Mouse (Mus musculus) embryonic facial prominence, embryonic 13.5 days (tissue): ENCODE measurements around the gene Tspan15. TPM values are rescaled to one million over a fixed set of nuclear protein-coding genes. Genes with fewer than 3 reads are reported as not detected.

Experiments
- ATAC-seq: fragments of 200-750 bp; cut with Nextera tagmentation; 2 replicates; pipeline ENCODE4 v1.8.0; 2017; ENCODE audit warnings: low read depth; ENCODE audit not compliant: insufficient number of reproducible peaks, insufficient read depth, low FRiP score, low TSS enrichment
- H3K27ac ChIP-seq: fragments of 300-500 bp; sonication (generic); 2 replicates; pipeline ENCODE4 v1.5.1; 2015; ENCODE audit warnings: moderate library complexity, mild to moderate bottlenecking, inconsistent platforms
- H3K27me3 ChIP-seq: fragments of 300-500 bp; sonication (generic); 2 replicates; pipeline ENCODE4 v1.6.1; 2015; ENCODE audit warnings: mild to moderate bottlenecking, inconsistent platforms
- H3K36me3 ChIP-seq: fragments of 300-500 bp; sonication (generic); 2 replicates; pipeline ENCODE4 v1.6.1; 2015; ENCODE audit warnings: mild to moderate bottlenecking, inconsistent platforms
- H3K4me1 ChIP-seq: fragments of 300-500 bp; sonication (generic); 2 replicates; pipeline ENCODE4 v1.6.1; 2015; ENCODE audit warnings: inconsistent platforms
- H3K4me2 ChIP-seq: fragments of 300-500 bp; sonication (generic); 2 replicates; pipeline ENCODE4 v1.6.1; 2015; ENCODE audit warnings: moderate library complexity, mild to moderate bottlenecking, inconsistent platforms
- H3K4me3 ChIP-seq: fragments of 300-500 bp; sonication (generic); 2 replicates; pipeline ENCODE4 v1.5.1; 2015; ENCODE audit warnings: mild to moderate bottlenecking, inconsistent platforms
- H3K9ac ChIP-seq: fragments of 300-500 bp; sonication (generic); 2 replicates; pipeline ENCODE4 v1.6.1; 2015; ENCODE audit warnings: mild to moderate bottlenecking, inconsistent platforms
- H3K9me3 ChIP-seq: fragments of 300-500 bp; sonication (generic); 2 replicates; pipeline ENCODE4 v1.6.1; 2016; ENCODE audit warnings: inconsistent platforms
- WGBS: fragments of 180-500 bp; shearing (Covaris S2); methylation state at CpG from one replicate; pipeline ENCODE4 v1.1.7; 2015; ENCODE audit warnings: mixed read lengths; 5-methylcytosine and 5-hydroxymethylcytosine counted together
- polyA plus RNA-seq: library from polyadenylated mRNA; unstranded; fragments of >200 nt; fragmentation: Nextera tagmentation; extraction: Ambion mirVana; gene quantifications from 2 replicates; pipeline ENCODE4 v1.2.1, GENCODE M21; 2015

Gene Tspan15
- polyA plus RNA-seq, 1 experiment from 2014 or later = 11.3 TPM

DNA sequence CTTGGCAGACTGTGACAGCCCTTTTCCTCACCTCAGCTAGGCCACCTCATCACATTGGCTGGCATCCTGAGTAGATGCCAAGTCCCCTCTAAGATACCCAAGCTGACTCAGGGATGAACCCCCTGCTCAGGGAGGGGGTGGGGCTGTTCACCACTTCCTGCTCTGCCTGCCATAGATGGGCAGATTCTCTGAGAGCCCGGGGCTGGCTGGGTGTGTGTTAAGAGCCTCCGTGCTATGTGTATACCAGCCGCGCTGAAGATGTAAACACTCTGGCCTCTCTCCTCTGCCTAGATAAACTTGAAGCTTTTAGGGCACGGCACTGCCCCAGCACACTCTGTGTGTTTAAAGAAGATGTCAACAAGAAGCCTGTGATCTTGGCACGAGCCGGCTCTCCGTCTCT, 16.8 kb upstream of the Tspan15 start:
- no peak; the same call in 1 of the 2 replicates for ATAC-seq
- 52% methylated on average over 8 of the region's 8 CpGs for WGBS

DNA sequence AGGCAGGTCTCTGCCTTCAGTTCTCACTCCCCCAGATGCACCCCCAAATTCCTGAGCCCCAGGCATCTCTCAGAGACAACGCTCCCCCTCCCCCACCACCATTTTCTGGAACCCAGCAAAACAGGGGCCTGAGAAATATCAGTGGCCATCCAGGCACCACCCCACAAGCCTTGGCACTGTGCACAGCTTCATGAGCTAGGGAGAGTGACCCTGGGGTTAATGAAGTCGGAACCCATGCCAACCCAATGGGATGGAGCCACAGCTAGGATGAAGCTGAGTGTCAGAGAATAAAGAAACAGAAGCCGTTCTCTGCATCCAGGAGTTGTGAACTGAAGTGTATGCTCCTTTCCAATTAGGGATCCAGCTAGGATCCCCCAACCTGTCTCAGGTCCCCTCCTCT, 16.1 kb upstream of the Tspan15 start:
- ATAC-seq = no peak
- no peak overlapping the region for H3K9ac ChIP-seq
- no peaks in the 10 kb centered on the region for H3K27me3 ChIP-seq
- no peak overlapping the region for H3K4me3 ChIP-seq
- no peak overlapping the region for H3K27ac ChIP-seq
- WGBS = 61% methylated on average over 3 of the region's 3 CpGs
- no peaks in the 10 kb centered on the region for H3K36me3 ChIP-seq
- H3K9me3 ChIP-seq = no peaks in the 10 kb centered on the region
- peaks cover 14% of the 10 kb centered on the region; the same call in 1 of the 2 replicates for H3K4me1 ChIP-seq
- no peak overlapping the region for H3K4me2 ChIP-seq

More for the DNA sequence above, 16.8 kb upstream of the Tspan15 start:
- Histone ChIP-seq H3K9ac (no peak overlapping the region), H3K27ac (no peak overlapping the region), H3K4me3 (no peak overlapping the region), H3K4me2 (no peak overlapping the region), H3K36me3 (no peaks in the 10 kb centered on the region), H3K4me1 (peaks cover 14% of the 10 kb centered on the region; the same call in 1 of the 2 replicates), H3K9me3 (no peaks in the 10 kb centered on the region), H3K27me3 (no peaks in the 10 kb centered on the region)

DNA sequence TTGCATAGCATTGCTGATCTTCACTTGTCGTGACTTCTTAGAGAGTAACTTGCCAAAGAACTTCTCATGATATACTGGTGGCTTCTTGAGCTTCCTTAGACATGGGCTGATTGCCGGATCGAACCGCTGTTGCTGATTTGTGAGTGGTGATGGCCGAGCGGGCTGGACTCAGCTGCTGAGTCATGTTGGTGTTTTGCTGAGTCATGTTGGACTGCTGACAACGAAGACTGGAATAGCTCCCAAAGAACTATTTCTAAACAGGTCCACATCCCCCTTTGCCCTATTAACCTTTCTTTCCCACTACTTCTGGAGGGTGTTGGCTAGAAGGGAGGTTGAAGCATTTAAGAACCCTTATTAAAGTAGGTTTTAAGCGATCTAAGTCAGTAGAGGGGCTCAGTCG, 13.0 kb upstream of the Tspan15 start:
- WGBS = 89% methylated on average over 9 of the region's 9 CpGs
- Histone ChIP-seq H3K4me2 (no peak overlapping the region), H3K4me3 (no peak overlapping the region), H3K9me3 (no peaks in the 10 kb centered on the region), H3K36me3 (no peaks in the 10 kb centered on the region), H3K9ac (no peak overlapping the region), H3K27me3 (no peaks in the 10 kb centered on the region), H3K4me1 (peaks cover 14% of the 10 kb centered on the region; the same call in 1 of the 2 replicates), H3K27ac (no peak overlapping the region)
- ATAC-seq = no peak

DNA sequence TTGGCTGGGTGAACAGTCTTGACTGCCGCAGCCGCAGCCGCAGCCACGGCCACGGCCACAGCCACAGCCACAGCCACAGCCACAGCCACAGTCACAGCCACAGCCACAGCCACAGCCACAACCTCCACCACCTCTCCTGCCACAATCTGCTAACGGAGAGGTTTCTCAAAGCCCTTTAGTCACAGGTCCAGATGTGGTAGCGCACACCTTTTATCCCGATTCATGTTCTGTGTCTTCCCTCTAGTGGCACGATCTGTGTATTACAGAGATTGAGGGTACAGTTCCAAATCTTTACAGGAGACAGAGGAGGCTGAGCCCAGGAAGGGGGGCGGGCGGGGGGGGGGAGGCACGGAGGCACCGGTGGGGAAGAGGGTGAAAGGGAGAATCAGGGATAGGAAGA, 11.8 kb upstream of the Tspan15 start:
- Histone ChIP-seq H3K9me3 (no peaks in the 10 kb centered on the region), H3K9ac (no peak overlapping the region), H3K4me1 (peaks cover 10% of the 10 kb centered on the region; the same call in 1 of the 2 replicates), H3K4me2 (no peak overlapping the region), H3K4me3 (no peak overlapping the region), H3K27ac (no peak overlapping the region), H3K27me3 (no peaks in the 10 kb centered on the region), H3K36me3 (no peaks in the 10 kb centered on the region)
- no peak for ATAC-seq
- 41% methylated on average over 13 of the region's 13 CpGs for WGBS

DNA sequence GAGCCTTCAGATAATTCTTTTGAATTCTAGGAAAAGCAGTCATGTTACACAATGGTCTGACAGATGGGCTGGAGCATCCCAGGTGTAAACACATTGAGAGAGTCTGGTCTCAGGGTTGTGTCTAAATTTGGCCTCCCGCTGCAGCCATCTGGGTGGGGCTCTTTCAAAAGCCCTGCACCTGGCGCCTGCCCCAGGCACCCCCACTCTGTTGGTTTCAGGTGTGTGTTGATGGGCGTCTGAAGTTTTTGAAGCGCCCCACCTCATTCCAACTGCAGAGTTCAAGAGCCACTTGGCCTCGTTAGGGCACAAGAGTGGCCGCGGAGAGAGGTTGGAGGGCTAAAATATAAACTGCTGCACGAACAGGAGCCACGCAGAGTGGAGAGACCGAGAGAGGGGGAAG, 11.3 kb upstream of the Tspan15 start:
- 86% methylated on average over 10 of the region's 10 CpGs for WGBS
- peaks cover 6% of the 10 kb centered on the region; the same call in 1 of the 2 replicates for H3K4me1 ChIP-seq
- no peaks in the 10 kb centered on the region for H3K27me3 ChIP-seq
- H3K36me3 ChIP-seq = no peaks in the 10 kb centered on the region
- H3K4me3 ChIP-seq = no peak overlapping the region
- peak; percentile 15; the same call in 1 of the 2 replicates for ATAC-seq
- H3K4me2 ChIP-seq = no peak overlapping the region
- no peak overlapping the region for H3K9ac ChIP-seq
- no peaks in the 10 kb centered on the region for H3K9me3 ChIP-seq
- H3K27ac ChIP-seq = no peak overlapping the region

DNA sequence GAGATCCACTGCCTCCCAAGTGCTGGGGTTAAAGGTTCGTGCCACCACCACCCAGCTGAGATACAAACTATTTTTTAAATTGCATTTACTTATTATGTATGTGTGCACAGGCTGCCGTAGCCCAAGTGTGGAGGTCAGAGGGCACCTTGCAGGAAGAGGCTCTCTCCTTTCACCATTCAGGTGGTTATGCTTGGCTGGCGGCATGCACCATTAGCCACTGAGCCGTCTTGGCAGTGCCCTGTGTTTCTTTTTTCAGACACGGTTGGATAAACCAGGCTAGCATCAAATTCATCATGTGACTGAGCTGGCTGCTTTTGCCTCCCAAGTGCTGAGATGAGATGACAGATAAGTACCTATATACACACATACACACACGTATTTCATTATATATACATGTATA, 8.2 kb upstream of the Tspan15 start:
- no peak overlapping the region for H3K4me2 ChIP-seq

DNA sequence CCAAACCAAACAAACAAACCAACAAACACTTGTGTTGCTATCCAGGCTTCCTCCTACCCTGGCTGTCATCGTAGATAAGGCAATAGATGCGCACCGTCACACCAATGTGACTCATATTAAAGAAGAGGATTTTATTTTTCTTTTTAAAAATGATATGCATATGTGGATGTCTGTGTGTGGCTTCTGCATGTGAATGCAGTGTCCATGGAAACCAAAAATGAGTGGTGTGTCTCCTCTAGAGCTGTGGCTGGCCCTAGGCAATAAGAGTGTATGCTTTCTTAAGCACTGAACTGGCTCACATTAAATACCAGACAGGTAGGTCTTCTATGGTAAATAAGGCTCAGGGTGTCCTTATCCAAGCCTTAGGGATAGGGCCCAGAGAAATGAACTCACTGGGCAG, 7.6 kb upstream of the Tspan15 start:
- no peak for ATAC-seq
- H3K4me3 ChIP-seq = no peak overlapping the region
- WGBS = 86% methylated on average over 3 of the region's 3 CpGs
- no peaks in the 10 kb centered on the region for H3K4me1 ChIP-seq
- no peak overlapping the region for H3K4me2 ChIP-seq
- no peaks in the 10 kb centered on the region for H3K36me3 ChIP-seq
- H3K9ac ChIP-seq = no peak overlapping the region
- no peaks in the 10 kb centered on the region for H3K9me3 ChIP-seq
- no peaks in the 10 kb centered on the region for H3K27me3 ChIP-seq
- H3K27ac ChIP-seq = no peak overlapping the region

More for the DNA sequence above, 8.2 kb upstream of the Tspan15 start:
- Histone ChIP-seq H3K36me3 (no peaks in the 10 kb centered on the region), H3K9me3 (no peaks in the 10 kb centered on the region), H3K4me3 (no peak overlapping the region), H3K4me1 (no peaks in the 10 kb centered on the region), H3K9ac (no peak overlapping the region), H3K27ac (no peak overlapping the region), H3K27me3 (no peaks in the 10 kb centered on the region)
- ATAC-seq = no peak
- WGBS = 40% methylated on average over 6 of the region's 6 CpGs

DNA sequence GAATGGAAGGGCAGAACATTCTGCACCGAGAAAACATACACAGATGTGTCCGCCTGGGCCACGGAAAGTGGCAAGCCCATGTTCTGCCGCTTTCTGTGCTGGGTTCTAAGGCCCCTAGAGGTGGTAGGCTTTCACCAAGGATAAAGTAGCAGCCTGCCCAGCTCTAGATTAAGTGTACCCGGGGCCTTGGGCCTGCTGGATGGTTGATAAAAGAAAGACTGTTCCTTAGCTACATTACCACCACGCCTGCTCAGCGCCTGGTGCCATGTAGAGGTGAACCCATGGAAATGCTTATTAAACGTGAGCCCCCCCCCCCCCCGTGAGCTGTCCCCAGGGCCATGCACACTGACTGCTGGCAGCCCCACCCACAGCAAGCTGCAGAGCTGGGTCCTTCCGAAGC, 6.2 kb upstream of the Tspan15 start:
- WGBS = 75% methylated on average over 10 of the region's 10 CpGs
- Histone ChIP-seq H3K9me3 (no peaks in the 10 kb centered on the region), H3K9ac (no peak overlapping the region), H3K4me2 (no peak overlapping the region), H3K36me3 (no peaks in the 10 kb centered on the region), H3K4me1 (no peaks in the 10 kb centered on the region), H3K27me3 (no peaks in the 10 kb centered on the region), H3K27ac (no peak overlapping the region), H3K4me3 (no peak overlapping the region)
- no peak for ATAC-seq

DNA sequence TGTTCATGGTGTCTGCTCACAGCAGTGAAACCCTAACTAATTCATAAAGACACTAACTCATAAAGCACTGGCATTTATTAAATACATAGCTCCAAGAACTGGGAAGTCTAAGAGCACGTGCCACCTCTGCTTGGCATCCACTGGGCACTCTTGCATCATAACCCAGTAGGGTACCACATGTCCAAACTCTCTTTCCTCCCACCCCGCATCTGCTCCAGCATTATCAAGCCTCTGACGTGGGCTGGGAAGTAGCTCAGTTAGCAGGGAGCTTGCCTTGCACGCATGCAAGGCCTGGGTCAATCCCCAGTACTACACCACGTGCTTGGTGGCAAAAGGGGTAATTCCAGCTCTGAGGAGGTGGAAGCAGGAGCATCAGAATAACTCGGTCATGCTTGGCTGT, 5.1 kb upstream of the Tspan15 start:
- H3K4me1 ChIP-seq = 0 out of 2 replicates have a peak, but pooled peaks cover 3% of the 10 kb centered on the region
- no peak overlapping the region for H3K9ac ChIP-seq
- no peak overlapping the region for H3K4me2 ChIP-seq
- H3K36me3 ChIP-seq = no peaks in the 10 kb centered on the region
- H3K4me3 ChIP-seq = no peak overlapping the region
- no peaks in the 10 kb centered on the region for H3K9me3 ChIP-seq
- no peaks in the 10 kb centered on the region for H3K27me3 ChIP-seq
- H3K27ac ChIP-seq = no peak overlapping the region
- no peak for ATAC-seq
- 88% methylated on average over 6 of the region's 6 CpGs for WGBS

DNA sequence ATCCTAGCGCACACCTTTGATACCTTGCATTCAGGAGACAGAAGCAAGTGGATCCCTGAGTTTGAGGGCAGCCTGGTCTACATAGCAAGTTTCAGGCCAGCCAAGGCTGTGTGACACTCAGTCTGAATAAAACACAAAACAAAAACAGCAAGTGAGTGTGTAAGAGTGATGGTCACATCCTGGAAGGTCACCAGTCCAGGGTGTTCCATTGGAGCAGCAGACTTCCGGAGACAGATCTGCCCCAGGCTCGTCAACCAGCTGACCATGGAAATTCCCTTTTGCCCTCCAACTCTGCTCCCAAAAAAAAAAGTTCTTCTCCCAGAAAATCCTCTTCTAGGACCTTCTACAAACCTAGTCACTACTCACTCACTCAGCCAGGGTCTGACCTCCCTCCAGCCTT, 760 bp upstream of the Tspan15 start:
- no peak for ATAC-seq
- Histone ChIP-seq H3K36me3 (no peaks in the 10 kb centered on the region), H3K9me3 (no peaks in the 10 kb centered on the region), H3K27me3 (peaks cover 6% of the 10 kb centered on the region), H3K4me1 (peaks cover 12% of the 10 kb centered on the region), H3K9ac (no peak overlapping the region), H3K4me2 (peak overlapping the region; percentile 93), H3K27ac (no peak overlapping the region), H3K4me3 (peak overlapping the region; percentile 62; the same call in 1 of the 2 replicates)
- 61% methylated on average over 3 of the region's 3 CpGs for WGBS

DNA sequence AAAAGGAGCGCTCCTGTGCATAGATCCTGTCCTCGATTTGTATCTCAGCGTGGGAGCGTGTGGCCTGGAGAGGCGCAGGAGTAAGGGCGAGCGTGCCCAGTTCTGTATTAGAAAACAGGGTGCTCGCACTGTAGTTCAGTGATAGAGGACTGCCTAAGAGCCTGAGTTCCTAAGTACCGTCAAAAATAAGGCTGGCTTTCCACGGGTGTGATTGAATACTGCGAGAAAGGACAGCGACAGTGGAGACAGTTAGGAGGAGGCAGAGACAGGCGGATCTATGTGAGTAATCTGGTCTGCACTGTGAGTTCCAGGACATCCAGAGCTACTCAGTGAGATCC, 313 bp upstream of the Tspan15 start:
- Histone ChIP-seq H3K27me3 (peaks cover 6% of the 10 kb centered on the region), H3K36me3 (no peaks in the 10 kb centered on the region), H3K4me3 (peak overlapping the region; percentile 62), H3K27ac (0 out of 2 replicates have a peak overlapping the region, but pooled peaks have one; percentile 48), H3K9me3 (no peaks in the 10 kb centered on the region), H3K9ac (peak overlapping the region; percentile 72), H3K4me2 (peak overlapping the region; percentile 93), H3K4me1 (peaks cover 13% of the 10 kb centered on the region)
- no peak; the same call in 1 of the 2 replicates for ATAC-seq
- WGBS = 2% methylated on average over 13 of the region's 13 CpGs

DNA sequence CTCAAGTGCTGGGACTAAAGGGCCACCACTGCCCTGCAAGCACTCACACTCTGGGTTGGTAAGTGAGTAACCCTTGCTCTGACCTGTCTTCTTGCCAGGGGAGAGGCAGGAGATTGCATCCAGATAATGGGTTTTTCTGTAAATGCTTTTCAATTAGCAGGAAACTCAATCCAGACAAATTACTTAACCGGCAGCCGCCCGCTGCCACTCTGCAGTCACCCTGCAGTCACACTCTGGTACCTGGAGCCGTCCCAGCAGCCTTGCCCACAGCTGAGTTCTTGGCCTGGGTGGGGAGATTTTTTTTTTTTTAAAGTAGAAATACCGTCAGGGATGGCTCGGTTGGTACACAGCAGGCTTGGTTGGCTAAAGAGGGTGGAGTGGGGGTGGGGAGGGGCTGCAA, 2.9 kb downstream of the Tspan15 start:
- peaks cover 6% of the 10 kb centered on the region for H3K27me3 ChIP-seq
- no peak overlapping the region for H3K27ac ChIP-seq
- H3K4me2 ChIP-seq = no peak overlapping the region
- ATAC-seq = no peak
- peaks cover 22% of the 10 kb centered on the region for H3K4me1 ChIP-seq
- no peaks in the 10 kb centered on the region for H3K9me3 ChIP-seq
- H3K36me3 ChIP-seq = no peaks in the 10 kb centered on the region
- no peak overlapping the region for H3K4me3 ChIP-seq
- H3K9ac ChIP-seq = no peak overlapping the region
- WGBS = 34% methylated on average over 6 of the region's 6 CpGs

DNA sequence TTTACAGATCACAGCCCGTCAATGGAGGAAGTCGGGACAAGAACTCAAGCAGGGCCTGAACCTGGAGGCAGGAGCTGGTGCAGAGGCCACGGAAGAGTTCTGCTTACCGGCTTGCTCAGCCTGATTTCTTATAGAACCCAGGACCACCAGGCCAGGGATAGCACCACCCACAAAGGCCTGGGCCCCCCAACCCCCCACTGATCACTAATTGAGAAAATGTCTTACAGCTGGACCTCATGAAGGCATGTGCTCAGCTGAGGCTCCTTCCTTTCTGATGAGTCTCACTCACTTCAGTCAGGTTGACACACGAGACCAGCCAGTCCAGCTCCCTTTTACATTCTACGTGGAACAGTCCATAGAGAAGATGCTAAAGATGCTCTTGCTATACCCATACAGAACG, 5.2 kb downstream of the Tspan15 start:
- no peaks in the 10 kb centered on the region for H3K36me3 ChIP-seq
- H3K4me2 ChIP-seq = no peak overlapping the region
- no peak overlapping the region for H3K4me3 ChIP-seq
- H3K27me3 ChIP-seq = peaks cover 6% of the 10 kb centered on the region
- H3K9me3 ChIP-seq = no peaks in the 10 kb centered on the region
- H3K9ac ChIP-seq = no peak overlapping the region
- ATAC-seq = no peak
- peaks cover 17% of the 10 kb centered on the region for H3K4me1 ChIP-seq
- H3K27ac ChIP-seq = no peak overlapping the region
- WGBS = 39% methylated on average over 7 of the region's 7 CpGs
